Mouse (Mus musculus) lung, embryonic 16.5 days (tissue): ENCODE measurements at regions not wholly inside any gene's neighbourhood (a gene's known extent, or its start where the extent isn't known, plus 50 kb on each side); places are given as distances from the start of the nearest gene placed in this dataset.
A peak's percentile ranks its signal among the peaks of the same experiment; 100 is the strongest.

Experiments used
- ATAC-seq: fragments of 200-750 bp; cut with Nextera tagmentation; 2 replicates; pipeline ENCODE4 v1.8.0; 2017; ENCODE audit warnings: low read depth, mild to moderate bottlenecking, moderate library complexity
- H3K27ac ChIP-seq: fragments of 300-500 bp; sonication (generic); 2 replicates; pipeline ENCODE4 v1.5.1; 2014; ENCODE audit warnings: mild to moderate bottlenecking, control low read depth, low read length
- H3K27me3 ChIP-seq: fragments of 300-500 bp; sonication (generic); 2 replicates; pipeline ENCODE4 v1.6.1; 2014; ENCODE audit warnings: low read depth, low read length, mixed read lengths; ENCODE audit not compliant: control insufficient read depth, insufficient read depth
- H3K36me3 ChIP-seq: fragments of 300-500 bp; sonication (generic); 2 replicates; pipeline ENCODE4 v1.6.1; 2014; ENCODE audit warnings: low read length; ENCODE audit not compliant: control insufficient read depth, insufficient read depth
- H3K4me1 ChIP-seq: fragments of 300-500 bp; sonication (generic); replicated peaks from 2 replicates; pipeline ENCODE4 v1.6.1; 2014; ENCODE audit warnings: low read length, mixed read lengths; ENCODE audit not compliant: control insufficient read depth, insufficient read depth
- H3K4me2 ChIP-seq: fragments of 300-500 bp; sonication (generic); 2 replicates; pipeline ENCODE4 v1.6.1; 2014; ENCODE audit warnings: low read depth, low read length, control low read depth
- H3K4me3 ChIP-seq: fragments of 300-500 bp; sonication (generic); 2 replicates; pipeline ENCODE4 v1.5.1; 2014; ENCODE audit warnings: mild to moderate bottlenecking, low read length, control low read depth
- H3K9ac ChIP-seq: fragments of 300-500 bp; sonication (generic); 2 replicates; pipeline ENCODE4 v1.6.1; 2014; ENCODE audit warnings: low read length, control low read depth
- H3K9me3 ChIP-seq: fragments of 300-500 bp; sonication (generic); 2 replicates; pipeline ENCODE4 v1.6.1; 2016; ENCODE audit warnings: low read length; ENCODE audit not compliant: control insufficient read depth
- WGBS: fragments of 180-500 bp; shearing (Covaris S2); extraction: QIAGEN DNeasy Blood & Tissue Kit; methylation state at CpG from one replicate; pipeline ENCODE4 v1.1.7; 2014; 5-methylcytosine and 5-hydroxymethylcytosine counted together

DNA sequence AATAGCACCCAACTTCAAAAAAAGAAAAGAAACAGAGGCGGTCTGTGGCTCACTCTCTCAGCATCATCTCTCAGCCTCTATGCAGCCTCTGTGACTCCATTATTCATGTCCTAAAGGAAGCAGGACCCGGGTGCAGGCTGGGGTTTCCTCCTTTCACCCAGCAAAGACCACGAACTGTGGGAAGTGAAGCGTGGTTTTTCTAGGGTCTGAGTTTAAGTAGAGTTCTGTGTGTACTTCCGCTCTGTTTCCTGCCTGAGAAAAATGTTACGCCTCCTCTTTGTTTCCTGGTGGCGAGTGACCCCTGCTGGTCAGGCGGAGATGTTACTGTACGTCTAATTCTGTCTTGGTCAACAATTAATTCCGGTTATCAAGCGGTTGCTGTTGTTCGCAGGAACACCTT is 366.9 kb downstream of the Rapgef2 start:
- Histone ChIP-seq H3K4me2 (peak overlapping the region; percentile 49), H3K27ac (no peak overlapping the region), H3K9me3 (no peaks in the 10 kb centered on the region), H3K9ac (peak overlapping the region; percentile 24), H3K4me3 (peak overlapping the region; percentile 26), H3K36me3 (no peaks in the 10 kb centered on the region), H3K27me3 (no peaks in the 10 kb centered on the region), H3K4me1 (no peaks in the 10 kb centered on the region)
- 10% methylated on average over 12 of the region's 12 CpGs for WGBS
- ATAC-seq: peak; percentile 64

DNA sequence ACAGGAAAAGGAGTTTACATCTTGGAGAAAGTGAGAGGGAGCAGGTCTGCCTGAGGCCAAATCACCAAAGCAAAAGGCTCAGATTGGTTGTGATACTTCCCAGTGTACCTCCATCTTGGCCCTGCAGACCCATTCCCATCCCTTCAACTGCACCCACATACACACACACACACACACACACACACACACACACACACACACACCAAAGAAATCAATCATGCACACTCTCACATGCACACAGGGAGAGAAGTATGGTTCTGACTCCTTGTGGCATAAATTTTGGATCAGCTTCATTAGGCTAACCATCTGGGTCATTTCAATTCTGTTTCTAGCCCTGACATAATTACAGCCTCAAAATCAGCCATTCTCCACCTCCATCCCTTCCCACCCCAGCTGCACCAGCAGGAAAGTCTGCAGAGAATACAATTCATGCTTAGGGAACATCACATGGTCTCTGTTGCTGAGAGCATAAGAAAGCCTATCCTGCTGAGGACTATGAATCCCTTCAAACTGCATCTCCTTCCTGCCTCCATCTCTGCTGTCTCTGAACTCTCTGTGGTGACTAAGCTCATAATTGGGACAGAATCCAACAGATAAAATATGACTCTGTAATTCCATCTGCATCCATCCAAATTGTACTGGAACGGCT is 378.0 kb downstream of the Rapgef2 start:
- Histone ChIP-seq H3K27me3 (no peaks in the 10 kb centered on the region), H3K4me2 (no peak overlapping the region), H3K9ac (no peak overlapping the region), H3K9me3 (no peaks in the 10 kb centered on the region), H3K4me1 (no peaks in the 10 kb centered on the region), H3K27ac (no peak overlapping the region), H3K4me3 (no peak overlapping the region), H3K36me3 (no peaks in the 10 kb centered on the region)
- 41% methylated on average over 1 of the region's 1 CpGs for WGBS
- no peak for ATAC-seq

DNA sequence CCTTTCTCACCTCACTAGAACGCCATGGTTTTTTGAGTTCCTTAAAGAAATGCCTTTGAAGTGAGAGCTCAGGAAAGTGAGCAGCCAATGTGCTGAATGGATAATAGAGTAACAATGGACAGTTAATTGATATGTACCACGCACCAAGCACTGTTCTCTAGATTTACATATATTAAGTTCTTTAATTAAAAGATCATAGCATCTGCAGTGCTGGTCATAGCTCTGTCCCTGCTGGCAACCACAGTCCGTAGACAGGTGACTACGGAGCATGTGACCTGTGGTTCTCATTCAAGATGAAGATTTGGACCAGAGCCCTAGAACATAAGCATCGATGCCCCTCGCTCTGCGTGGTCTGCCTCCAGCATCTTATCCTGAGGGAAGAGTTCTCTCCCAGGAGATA is 378.5 kb downstream of the Rapgef2 start:
- Histone ChIP-seq H3K27me3 (no peaks in the 10 kb centered on the region), H3K4me2 (no peak overlapping the region), H3K4me1 (no peaks in the 10 kb centered on the region), H3K9me3 (no peaks in the 10 kb centered on the region), H3K27ac (no peak overlapping the region), H3K36me3 (no peaks in the 10 kb centered on the region), H3K4me3 (no peak overlapping the region), H3K9ac (no peak overlapping the region)
- no peak for ATAC-seq
- WGBS: 87% methylated on average over 7 of the region's 7 CpGs

DNA sequence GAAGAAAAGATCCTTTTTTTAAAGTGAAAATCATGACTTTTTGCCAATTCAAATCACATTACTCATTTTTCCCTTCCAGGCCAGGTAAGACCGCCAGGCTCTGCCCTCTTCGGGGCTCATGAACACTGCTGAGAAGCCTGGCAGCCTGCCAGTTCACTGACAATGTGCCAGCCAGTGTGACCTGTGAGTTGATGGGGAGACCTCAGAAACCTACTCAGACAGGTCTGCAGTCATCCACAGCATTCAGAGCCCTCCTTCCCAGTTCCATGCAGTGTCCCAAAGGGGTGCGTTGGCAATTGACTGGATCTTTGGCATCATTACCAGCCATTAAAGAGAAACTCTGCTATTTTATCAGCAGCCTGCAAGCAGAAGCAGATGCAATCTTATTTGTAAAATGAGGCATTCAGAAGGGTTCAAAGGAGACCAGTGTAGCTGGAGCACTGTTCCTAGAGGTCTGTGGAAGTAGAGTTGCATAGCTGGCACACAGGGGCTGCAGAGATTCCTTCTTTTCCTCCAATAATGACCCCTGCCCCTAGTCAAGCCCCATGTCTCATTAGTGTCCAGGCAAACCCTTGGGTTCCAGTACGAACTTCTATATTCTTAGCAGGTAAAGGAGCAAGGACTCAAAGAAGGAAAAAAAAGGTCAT is 384.4 kb downstream of the Rapgef2 start:
- peak; percentile 47; the same call in 1 of the 2 replicates for ATAC-seq
- Histone ChIP-seq H3K27me3 (no peaks in the 10 kb centered on the region), H3K27ac (no peak overlapping the region), H3K4me2 (peak overlapping the region; percentile 45), H3K36me3 (no peaks in the 10 kb centered on the region), H3K4me1 (peaks cover 6% of the 10 kb centered on the region; the same call in 1 of the 2 replicates), H3K9ac (no peak overlapping the region), H3K9me3 (no peaks in the 10 kb centered on the region), H3K4me3 (no peak overlapping the region)
- WGBS: 34% methylated on average over 4 of the region's 4 CpGs

DNA sequence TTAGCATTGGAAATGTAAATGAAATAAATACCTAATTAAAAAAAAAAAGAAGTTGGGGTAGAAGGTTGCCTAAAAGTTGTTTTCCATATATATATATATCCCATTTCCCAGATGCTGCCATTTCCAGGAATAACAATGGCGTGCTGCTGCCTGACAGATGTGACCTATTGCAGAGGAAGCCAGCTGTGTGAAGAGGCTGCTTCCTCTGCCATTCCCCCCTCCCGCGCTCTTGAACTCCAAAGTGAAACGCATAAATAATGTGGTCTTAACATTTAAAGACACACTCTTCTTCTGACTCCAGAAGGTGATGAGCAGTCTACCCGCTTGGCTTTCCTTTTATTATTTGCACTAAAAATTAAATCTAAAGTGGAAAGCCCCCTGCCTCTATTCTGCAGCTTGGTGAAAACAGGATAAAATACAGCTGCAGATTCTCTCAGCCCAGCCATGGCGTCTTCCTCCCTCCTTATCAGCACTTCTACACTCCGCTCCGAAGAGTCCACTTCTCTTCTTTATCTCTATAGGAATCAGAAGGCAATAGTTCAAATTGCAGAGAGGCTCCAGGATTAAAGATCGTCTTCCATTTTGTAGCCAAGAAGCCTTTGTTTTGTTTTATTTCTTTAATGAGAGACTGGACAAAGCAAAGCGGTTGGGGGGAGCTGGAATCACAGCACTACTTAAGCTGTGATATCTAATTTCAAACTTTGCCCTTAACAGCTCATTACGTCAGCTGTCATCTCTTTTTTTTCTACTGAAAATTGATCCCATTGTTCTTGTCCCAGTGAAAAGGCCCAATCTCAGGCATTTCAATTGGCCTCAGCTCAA is 385.1 kb downstream of the Rapgef2 start:
- Histone ChIP-seq H3K27ac (no peak overlapping the region), H3K27me3 (no peaks in the 10 kb centered on the region), H3K9ac (no peak overlapping the region), H3K4me3 (no peak overlapping the region), H3K4me2 (peak overlapping the region; percentile 45), H3K4me1 (peaks cover 6% of the 10 kb centered on the region; the same call in 1 of the 2 replicates), H3K36me3 (no peaks in the 10 kb centered on the region), H3K9me3 (no peaks in the 10 kb centered on the region)
- 10% methylated on average over 11 of the region's 11 CpGs for WGBS
- peak; percentile 71 for ATAC-seq

DNA sequence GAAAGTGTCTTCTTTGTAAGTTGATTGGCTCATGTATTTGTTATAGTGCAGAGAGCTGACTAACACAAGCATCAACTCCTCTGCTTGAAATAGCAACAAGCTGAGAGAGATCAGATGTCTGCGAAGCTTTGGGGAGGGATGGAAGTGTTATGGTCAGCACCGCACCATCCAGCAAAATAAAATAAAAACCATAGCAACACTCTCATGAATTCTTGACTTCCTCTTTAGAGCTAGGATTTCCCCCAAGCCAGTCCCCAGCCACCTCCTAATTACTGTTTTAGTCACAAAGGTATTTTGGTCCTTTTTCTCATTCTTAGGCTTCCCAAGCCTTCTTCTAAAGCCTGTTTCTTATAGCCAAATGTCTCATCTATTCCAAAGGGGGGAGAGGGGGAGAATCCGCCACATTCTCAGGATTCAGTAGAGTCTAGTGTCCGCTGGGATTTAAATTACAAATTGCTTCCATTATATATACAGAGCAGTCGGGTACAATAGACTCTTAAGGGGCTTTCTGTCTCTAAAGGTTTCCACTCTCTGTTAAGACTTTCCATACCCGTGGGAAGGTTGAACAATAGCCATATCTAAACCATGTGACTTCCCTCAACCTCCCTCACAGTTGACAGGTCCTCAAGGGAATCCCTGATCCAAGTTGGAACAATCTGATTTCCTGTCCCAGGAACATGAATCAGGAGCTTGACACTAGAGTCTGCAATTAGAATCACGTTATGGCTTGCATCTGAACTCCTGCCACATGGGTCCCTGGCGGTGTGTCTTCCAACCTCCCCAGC is 386.7 kb downstream of the Rapgef2 start:
- no peak overlapping the region for H3K4me3 ChIP-seq
- no peak overlapping the region for H3K27ac ChIP-seq
- WGBS: 68% methylated on average over 8 of the region's 8 CpGs
- no peaks in the 10 kb centered on the region for H3K27me3 ChIP-seq
- peaks cover 6% of the 10 kb centered on the region; the same call in 1 of the 2 replicates for H3K4me1 ChIP-seq
- H3K9me3 ChIP-seq: no peaks in the 10 kb centered on the region
- H3K9ac ChIP-seq: no peak overlapping the region
- no peaks in the 10 kb centered on the region for H3K36me3 ChIP-seq
- no peak overlapping the region for H3K4me2 ChIP-seq
- ATAC-seq: no peak

DNA sequence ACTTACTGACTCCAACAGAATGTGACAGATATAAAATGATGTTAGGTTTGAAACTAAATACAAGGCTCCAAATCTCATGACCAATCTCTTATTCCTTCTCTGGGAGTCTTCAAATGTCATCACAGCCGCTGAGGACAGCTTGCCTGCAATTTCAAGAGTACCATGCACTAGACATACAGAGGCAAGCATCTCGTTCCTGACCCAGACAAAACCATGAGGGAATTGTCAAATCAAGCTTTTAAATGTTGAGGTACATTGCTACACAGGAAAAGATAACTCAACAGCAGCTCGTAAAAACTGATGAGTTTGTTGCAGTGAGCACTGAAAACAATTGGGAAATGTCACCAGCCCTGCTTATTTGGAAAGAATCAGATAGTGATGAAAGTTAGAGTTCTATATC is 397.0 kb downstream of the Rapgef2 start:
- H3K27me3 ChIP-seq: no peaks in the 10 kb centered on the region
- WGBS: 51% methylated on average over 3 of the region's 3 CpGs
- ATAC-seq: peak; percentile 43; the same call in 1 of the 2 replicates

DNA sequence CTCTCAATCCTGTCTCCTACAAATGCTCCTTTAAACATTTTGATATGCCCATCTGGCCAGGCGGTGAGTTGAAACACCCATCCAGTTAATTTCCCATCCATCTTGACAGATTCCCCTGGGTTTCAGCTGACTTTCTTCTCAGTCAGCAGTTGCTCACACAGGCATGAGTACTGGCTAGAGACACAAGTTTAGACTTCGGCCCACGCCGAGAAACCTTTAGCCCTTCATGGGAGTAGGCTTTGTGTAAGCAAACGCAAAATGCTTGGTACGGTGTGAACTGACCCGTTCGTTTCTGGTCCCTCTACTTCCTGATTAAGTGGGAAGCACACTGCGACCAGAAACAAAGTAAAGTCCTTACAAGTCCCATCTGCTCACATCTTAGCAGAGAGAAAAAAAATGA is 401.6 kb downstream of the Rapgef2 start:
- Histone ChIP-seq H3K4me3 (no peak overlapping the region), H3K4me1 (peaks cover 9% of the 10 kb centered on the region), H3K9ac (no peak overlapping the region), H3K36me3 (no peaks in the 10 kb centered on the region), H3K9me3 (no peaks in the 10 kb centered on the region), H3K27ac (no peak overlapping the region), H3K4me2 (no peak overlapping the region), H3K27me3 (no peaks in the 10 kb centered on the region)
- 43% methylated on average over 9 of the region's 9 CpGs for WGBS
- ATAC-seq: no peak

More for the DNA sequence above, 397.0 kb downstream of the Rapgef2 start:
- peaks cover 7% of the 10 kb centered on the region for H3K4me1 ChIP-seq
- H3K9me3 ChIP-seq: no peaks in the 10 kb centered on the region
- no peak overlapping the region for H3K27ac ChIP-seq
- no peak overlapping the region for H3K9ac ChIP-seq
- no peak overlapping the region for H3K4me3 ChIP-seq
- H3K36me3 ChIP-seq: no peaks in the 10 kb centered on the region
- H3K4me2 ChIP-seq: no peak overlapping the region
